Mouse (Mus musculus) forebrain, embryonic 16.5 days (tissue): Measurements from ENCODE around the gene Sez6. TPM values are rescaled to one million over a fixed set of nuclear protein-coding genes. Genes with fewer than 3 reads are reported as not detected.

ENCODE experiments used
- ATAC-seq: fragments of 200-750 bp; cut with Nextera tagmentation; 2 replicates; pipeline ENCODE4 v1.8.0; 2017; ENCODE audit warnings: mild to moderate bottlenecking, moderate library complexity
- H3K27ac ChIP-seq: fragments of 300-500 bp; sonication (generic); 2 replicates; pipeline ENCODE4 v1.5.1; 2014; ENCODE audit warnings: low read length, control low read depth
- H3K27me3 ChIP-seq: fragments of 300-500 bp; sonication (generic); replicated peaks from 2 replicates; pipeline ENCODE4 v1.6.1; 2014; ENCODE audit warnings: low read length; ENCODE audit not compliant: control insufficient read depth, insufficient read depth
- H3K36me3 ChIP-seq: fragments of 300-500 bp; sonication (generic); 2 replicates; pipeline ENCODE4 v1.6.1; 2014; ENCODE audit not compliant: control insufficient read depth, insufficient read depth
- H3K4me1 ChIP-seq: fragments of 300-500 bp; sonication (generic); replicated peaks from 2 replicates; pipeline ENCODE4 v1.6.1; 2014; ENCODE audit warnings: low read length; ENCODE audit not compliant: control insufficient read depth, insufficient read depth
- H3K4me2 ChIP-seq: fragments of 300-500 bp; sonication (generic); 2 replicates; pipeline ENCODE4 v1.6.1; 2014; ENCODE audit warnings: mild to moderate bottlenecking, low read length, control low read depth
- H3K4me3 ChIP-seq: fragments of 300-500 bp; sonication (generic); replicated peaks from 2 replicates; pipeline ENCODE4 v1.5.1; 2014; ENCODE audit warnings: mild to moderate bottlenecking, low read length, control low read depth
- H3K9ac ChIP-seq: fragments of 300-500 bp; sonication (generic); replicated peaks from 2 replicates; pipeline ENCODE4 v1.6.1; 2014; ENCODE audit warnings: low read depth, low read length, control low read depth
- H3K9me3 ChIP-seq: fragments of 300-500 bp; sonication (generic); 2 replicates; pipeline ENCODE4 v1.6.1; 2016; ENCODE audit warnings: low read length; ENCODE audit not compliant: control insufficient read depth
- WGBS: fragments of 180-500 bp; shearing (Covaris S2); extraction: QIAGEN DNeasy Blood & Tissue Kit; methylation state at CpG from one replicate; pipeline ENCODE4 v1.1.7; 2014; 5-methylcytosine and 5-hydroxymethylcytosine counted together
- polyA plus RNA-seq: library from polyadenylated mRNA; unstranded; fragments of >200 nt; fragmentation: Nextera tagmentation; extraction: Ambion mirVana; gene quantifications from 2 replicates; pipeline ENCODE4 v1.2.1, GENCODE M21; 2015

Gene Sez6
- polyA plus RNA-seq, 1 experiment from 2014 or later, result 284 TPM

DNA sequence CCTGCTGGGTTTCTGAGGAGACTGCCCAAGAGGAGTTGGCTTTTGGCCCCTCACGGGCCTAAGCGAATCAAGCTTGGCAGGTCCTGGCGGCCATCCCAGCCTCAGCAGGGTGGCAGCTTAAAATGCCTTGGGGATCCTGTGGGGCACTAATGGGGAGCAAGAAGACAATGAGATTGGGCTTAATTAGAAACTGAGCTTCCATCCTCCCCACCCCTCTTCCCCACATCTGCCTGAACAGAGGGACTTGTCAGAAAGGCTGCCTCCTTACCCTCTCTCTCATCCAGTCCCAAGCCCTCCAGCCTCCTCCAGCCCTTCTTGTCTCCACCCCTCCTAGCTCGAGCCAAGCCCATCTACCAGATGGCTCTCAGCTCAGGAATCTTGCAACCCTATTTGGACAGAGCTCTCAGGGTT is 3.5 kb downstream of the Sez6 start:
- Histone ChIP-seq H3K4me2 (peak overlapping the region; percentile 84), H3K27me3 (no peaks in the 10 kb centered on the region), H3K4me3 (peak overlapping the region; percentile 94), H3K9ac (peak overlapping the region; percentile 96), H3K36me3 (no peaks in the 10 kb centered on the region), H3K27ac (peak overlapping the region; percentile 95), H3K9me3 (no peaks in the 10 kb centered on the region), H3K4me1 (peaks cover 72% of the 10 kb centered on the region)
- ATAC-seq, result peak; percentile 27; the same call in 1 of the 2 replicates
- 3% methylated on average over 4 of the region's 4 CpGs for WGBS

DNA sequence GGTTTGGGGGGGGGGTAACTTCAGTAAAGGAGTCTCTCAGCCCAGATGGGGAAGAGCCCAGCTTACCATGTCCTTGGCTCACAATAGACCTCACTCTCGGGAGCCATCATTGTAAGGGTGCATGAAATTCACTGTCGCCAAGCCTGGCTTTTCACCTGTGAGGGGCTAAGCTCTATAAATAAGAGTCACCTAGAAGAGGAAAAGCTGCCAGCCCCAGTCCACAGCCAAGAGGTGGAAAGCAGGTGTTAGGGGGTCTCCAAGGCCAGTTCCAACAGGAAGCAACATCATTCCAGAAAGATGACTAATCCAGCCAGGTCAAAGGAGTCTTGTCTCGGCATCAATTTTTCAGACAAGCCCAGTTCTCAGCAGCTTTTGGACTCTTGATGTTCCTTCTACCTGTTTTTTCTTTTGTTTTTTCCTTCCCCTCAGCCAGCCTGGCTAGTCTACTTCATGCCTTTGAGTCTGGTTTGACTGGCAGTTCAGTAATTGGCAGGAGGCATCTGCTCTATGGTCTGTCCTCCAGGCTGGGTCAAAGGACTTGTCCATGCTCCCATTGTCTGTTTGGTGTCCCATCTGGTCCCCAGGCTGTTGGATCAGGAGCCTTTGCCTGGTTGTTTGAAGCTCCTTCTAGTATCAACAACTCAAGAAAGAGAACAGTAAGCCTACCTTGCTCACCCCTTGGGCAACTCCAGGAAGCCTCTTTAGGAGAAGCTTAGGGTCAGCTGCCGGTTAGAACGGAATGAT is 4.1 kb downstream of the Sez6 start:
- no peaks in the 10 kb centered on the region for H3K36me3 ChIP-seq
- peaks cover 72% of the 10 kb centered on the region for H3K4me1 ChIP-seq
- WGBS, result 38% methylated on average over 5 of the region's 5 CpGs
- peak overlapping the region; percentile 94 for H3K4me3 ChIP-seq
- peak overlapping the region; percentile 95 for H3K27ac ChIP-seq
- H3K4me2 ChIP-seq, result peak overlapping the region; percentile 84
- peak overlapping the region; percentile 96 for H3K9ac ChIP-seq
- no peaks in the 10 kb centered on the region for H3K9me3 ChIP-seq
- no peaks in the 10 kb centered on the region for H3K27me3 ChIP-seq
- no peak for ATAC-seq

DNA sequence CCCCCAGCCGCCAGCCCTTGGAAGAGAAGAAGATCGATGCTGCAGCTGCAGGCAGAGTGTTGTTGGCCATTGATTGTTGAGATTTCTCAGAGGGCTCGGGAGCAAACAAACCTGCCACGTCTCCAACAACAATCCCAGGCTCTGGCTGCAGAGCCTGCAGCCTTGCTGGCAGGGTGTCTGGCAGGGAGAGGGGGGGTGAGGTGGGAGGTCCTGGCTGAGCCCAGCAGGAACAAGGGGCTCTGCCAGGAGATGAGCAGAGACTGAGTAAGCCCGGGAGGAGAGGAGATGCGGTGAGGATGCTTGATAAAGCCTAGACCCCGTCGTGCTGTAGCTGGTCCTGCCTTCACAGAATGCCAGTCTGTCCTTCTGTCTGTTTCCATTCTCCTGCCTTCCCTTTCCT is 6.2 kb downstream of the Sez6 start:
- ATAC-seq, result no peak
- Histone ChIP-seq H3K27me3 (no peaks in the 10 kb centered on the region), H3K4me2 (peak overlapping the region; percentile 84), H3K4me1 (peaks cover 80% of the 10 kb centered on the region), H3K4me3 (peak overlapping the region; percentile 10), H3K9ac (peak overlapping the region; percentile 18; the same call in 1 of the 2 replicates), H3K36me3 (no peaks in the 10 kb centered on the region), H3K9me3 (no peaks in the 10 kb centered on the region), H3K27ac (peak overlapping the region; percentile 3; the same call in 1 of the 2 replicates)
- WGBS, result 12% methylated on average over 8 of the region's 8 CpGs

DNA sequence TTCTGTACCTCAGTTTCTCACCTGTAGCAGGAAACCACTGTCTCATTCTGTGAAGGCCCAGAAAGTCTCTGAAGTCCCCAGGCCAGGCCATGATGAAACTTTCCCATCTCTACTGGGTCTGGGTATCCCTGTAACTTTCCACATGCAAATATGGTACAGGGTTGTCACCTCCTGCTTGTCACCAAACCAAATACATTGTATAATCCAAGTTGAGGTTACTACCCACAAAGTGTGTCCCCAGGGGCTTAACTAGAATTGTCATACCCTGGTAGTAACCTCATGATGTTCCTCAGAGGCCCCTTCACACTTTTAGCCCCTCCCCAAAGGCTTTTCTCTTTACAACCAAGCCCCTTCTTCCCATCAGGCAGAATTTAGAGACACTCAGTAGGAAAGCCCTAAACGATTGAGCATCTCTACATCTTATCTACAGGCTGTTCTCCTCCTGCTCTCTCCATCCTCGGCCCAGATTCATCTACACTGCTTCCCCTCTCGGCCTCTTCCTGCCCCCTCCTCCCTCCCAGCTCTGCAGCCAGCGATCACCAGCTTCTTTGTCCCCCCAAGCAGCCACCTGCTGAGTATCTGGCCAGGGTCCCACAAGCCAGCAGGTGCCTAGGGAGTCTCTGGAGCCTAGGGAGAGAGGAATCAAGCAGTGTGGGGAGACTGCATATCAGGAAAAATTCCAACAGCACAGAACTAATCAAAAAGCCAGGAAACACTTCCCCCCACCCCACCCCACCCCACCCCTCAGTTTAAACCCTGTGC is 7.2 kb downstream of the Sez6 start:
- H3K9ac ChIP-seq, result 0 out of 2 replicates have a peak overlapping the region, but pooled peaks have one; percentile 6
- H3K4me1 ChIP-seq, result peaks cover 80% of the 10 kb centered on the region
- no peak overlapping the region; the same call in 1 of the 2 replicates for H3K27ac ChIP-seq
- no peak for ATAC-seq
- no peaks in the 10 kb centered on the region for H3K36me3 ChIP-seq
- no peak overlapping the region for H3K4me2 ChIP-seq
- WGBS, result 4% methylated on average over 4 of the region's 4 CpGs
- H3K9me3 ChIP-seq, result no peaks in the 10 kb centered on the region
- H3K4me3 ChIP-seq, result no peak overlapping the region
- H3K27me3 ChIP-seq, result no peaks in the 10 kb centered on the region

DNA sequence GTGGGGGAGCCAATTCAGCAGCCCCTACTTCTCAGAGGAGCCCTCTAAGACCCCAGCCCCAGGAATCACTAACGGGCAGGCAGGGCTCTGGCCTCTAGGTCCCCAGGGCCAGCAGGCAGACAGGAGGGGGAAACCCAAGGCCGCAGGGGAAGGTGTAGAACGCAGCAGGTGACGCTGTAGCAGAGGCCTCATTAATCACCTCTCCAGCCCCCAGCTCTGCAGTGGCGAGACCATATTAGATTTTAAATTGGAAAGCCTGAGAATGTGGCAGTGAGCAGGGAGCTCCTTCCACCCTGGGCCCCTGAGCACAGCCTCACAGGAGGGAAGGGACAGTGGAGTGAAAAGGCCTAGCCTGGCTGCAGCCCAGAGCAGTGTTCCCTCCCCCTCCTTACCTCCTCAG is 11.6 kb downstream of the Sez6 start:
- ATAC-seq, result no peak
- Histone ChIP-seq H3K4me1 (peaks cover 67% of the 10 kb centered on the region), H3K27me3 (no peaks in the 10 kb centered on the region), H3K9ac (peak overlapping the region; percentile 15), H3K4me2 (no peak overlapping the region), H3K9me3 (no peaks in the 10 kb centered on the region), H3K27ac (0 out of 2 replicates have a peak overlapping the region, but pooled peaks have one; percentile 39), H3K36me3 (no peaks in the 10 kb centered on the region), H3K4me3 (no peak overlapping the region)
- WGBS, result 20% methylated on average over 5 of the region's 5 CpGs

DNA sequence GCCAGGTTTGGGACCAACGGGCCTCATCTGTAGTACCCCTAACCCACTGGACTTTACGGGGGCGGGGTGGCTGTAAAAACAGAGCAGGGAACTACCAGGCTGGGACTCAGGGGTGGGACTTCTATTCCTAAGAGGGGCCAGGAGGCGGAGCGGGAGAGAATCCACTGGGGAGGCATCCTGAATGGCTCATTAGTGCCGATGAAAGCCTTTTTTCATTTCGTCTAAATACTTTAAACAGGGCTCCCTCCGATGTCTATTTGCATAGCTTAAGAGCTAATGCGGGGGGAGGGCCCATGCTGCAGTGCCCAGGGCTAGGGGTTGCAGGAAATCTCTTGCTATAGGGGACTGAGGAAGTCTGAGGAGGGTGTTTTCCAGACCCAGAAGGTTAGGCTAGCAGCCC is 17.3 kb downstream of the Sez6 start:
- H3K4me3 ChIP-seq, result 0 out of 2 replicates have a peak overlapping the region, but pooled peaks have one; percentile 7
- H3K9ac ChIP-seq, result peak overlapping the region; percentile 40

DNA sequence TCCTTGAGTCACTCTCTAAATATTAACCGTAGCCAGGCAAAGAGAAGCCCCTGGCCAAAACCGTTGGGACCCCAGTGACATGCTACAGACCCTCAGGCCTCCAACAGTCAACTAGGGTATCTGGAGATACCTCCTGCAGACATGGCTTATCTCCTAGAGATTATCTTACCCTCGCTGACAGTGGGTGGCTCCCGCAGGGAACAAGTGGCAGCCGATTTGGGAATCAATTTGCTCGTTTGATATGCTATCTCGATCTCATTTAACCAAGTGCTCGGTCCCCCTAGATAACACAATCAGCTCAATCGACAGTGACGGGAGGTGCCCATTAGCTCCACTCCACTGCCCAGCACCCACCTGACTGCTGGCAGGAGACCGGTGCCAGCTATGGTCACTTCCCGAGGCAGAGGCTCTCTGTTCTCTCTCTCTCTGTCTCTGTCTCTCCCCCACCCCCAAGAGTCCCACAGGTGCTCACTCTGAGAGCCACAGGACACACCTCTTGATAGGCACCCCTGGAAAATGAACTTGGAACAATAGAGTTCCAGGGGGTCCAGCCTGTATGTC is 19.6 kb downstream of the Sez6 start:
- H3K4me2 ChIP-seq, result peak overlapping the region; percentile 20
- ATAC-seq, result no peak
- no peak overlapping the region for H3K9ac ChIP-seq
- no peak overlapping the region for H3K4me3 ChIP-seq
- H3K9me3 ChIP-seq, result no peaks in the 10 kb centered on the region
- H3K27ac ChIP-seq, result peak overlapping the region; percentile 90
- 32% methylated on average over 12 of the region's 12 CpGs for WGBS
- H3K36me3 ChIP-seq, result peaks cover 11% of the 10 kb centered on the region
- H3K27me3 ChIP-seq, result no peaks in the 10 kb centered on the region
- peaks cover 62% of the 10 kb centered on the region for H3K4me1 ChIP-seq

More for the DNA sequence above, 17.3 kb downstream of the Sez6 start:
- Histone ChIP-seq H3K9me3 (no peaks in the 10 kb centered on the region), H3K27me3 (no peaks in the 10 kb centered on the region), H3K4me2 (peak overlapping the region; percentile 42), H3K36me3 (no peaks in the 10 kb centered on the region), H3K27ac (peak overlapping the region; percentile 83), H3K4me1 (peaks cover 64% of the 10 kb centered on the region)
- ATAC-seq, result peak; percentile 82
- under 1% methylated on average over 9 of the region's 9 CpGs for WGBS

DNA sequence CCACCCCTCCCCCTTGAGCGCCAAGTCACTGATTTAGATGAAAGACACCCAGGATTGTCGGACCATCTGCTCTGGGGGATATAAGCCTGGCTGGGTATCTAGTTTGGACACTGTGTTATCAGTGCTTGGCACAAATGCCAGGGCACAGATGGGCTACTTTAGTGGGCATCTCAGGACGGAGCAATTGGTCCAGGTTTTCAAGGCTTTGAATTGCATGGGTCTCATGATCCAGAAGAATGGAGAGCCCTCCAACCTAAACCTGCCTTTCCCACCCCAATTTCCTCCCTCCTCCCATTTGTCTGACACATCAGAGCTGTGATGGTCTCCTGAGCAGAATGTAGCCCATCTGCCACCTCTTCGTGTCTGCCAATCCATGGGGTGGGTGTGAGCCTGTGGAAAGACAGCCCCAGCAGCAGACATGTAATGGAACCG is 20.2 kb downstream of the Sez6 start:
- H3K36me3 ChIP-seq, result peaks cover 11% of the 10 kb centered on the region
- no peak overlapping the region for H3K4me3 ChIP-seq
- H3K4me2 ChIP-seq, result peak overlapping the region; percentile 20
- no peaks in the 10 kb centered on the region for H3K27me3 ChIP-seq
- no peaks in the 10 kb centered on the region for H3K9me3 ChIP-seq
- no peak overlapping the region for H3K9ac ChIP-seq
- H3K4me1 ChIP-seq, result peaks cover 64% of the 10 kb centered on the region
- WGBS, result 57% methylated on average over 5 of the region's 5 CpGs
- H3K27ac ChIP-seq, result peak overlapping the region; percentile 90
- ATAC-seq, result peak; percentile 84

DNA sequence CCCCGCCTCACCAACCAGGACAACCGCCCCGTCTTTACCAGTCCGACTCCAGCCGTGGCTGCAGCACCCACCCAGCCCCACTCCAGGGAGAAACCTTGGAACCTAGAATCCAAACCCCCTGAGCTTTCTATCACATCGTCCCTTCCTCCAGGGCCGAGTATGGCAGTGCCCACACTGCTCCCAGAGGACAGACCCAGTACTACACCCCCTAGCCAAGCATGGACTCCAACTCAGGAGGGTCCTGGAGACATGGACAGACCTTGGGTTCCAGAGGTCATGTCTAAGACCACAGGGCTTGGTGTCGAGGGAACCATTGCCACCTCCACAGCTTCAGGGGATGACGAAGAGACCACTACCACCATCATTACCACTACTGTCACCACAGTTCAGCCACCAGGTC is 23.1 kb downstream of the Sez6 start:
- Histone ChIP-seq H3K9ac (no peak overlapping the region), H3K4me1 (peaks cover 64% of the 10 kb centered on the region), H3K9me3 (no peaks in the 10 kb centered on the region), H3K4me3 (no peak overlapping the region), H3K4me2 (no peak overlapping the region), H3K27ac (no peak overlapping the region), H3K27me3 (no peaks in the 10 kb centered on the region), H3K36me3 (peaks cover 11% of the 10 kb centered on the region)
- WGBS, result 62% methylated on average over 9 of the region's 9 CpGs
- ATAC-seq, result no peak
